Mouse (Mus musculus): ENCODE results near the gene Ly6g5b.

GRCm38 (mm10) chr17:35164218-35164567 lies 49.0 kb upstream of the Ly6g5b start:
- TF ChIP-seq POLR2A (IDR thresholded peaks at IDR 0.05; ENCODE audit: low read depth, low read length) (no peak), CTCF (IDR thresholded peaks at IDR 0.05; ENCODE audit: borderline replicate concordance, insufficient read depth, low read length) (no peak)

Data from embryonic fibroblast, embryonic 13.5 days (primary cell).